Mouse (Mus musculus) cerebellum, adult 2 months (tissue): ENCODE results near the gene Ociad2.

ENCODE experiments used
- CTCF ChIP-seq: fragments of 200-500 bp; IDR thresholded peaks from 2 replicates; pipeline ENCODE4 v1.5.1; 2011; ENCODE audit warnings: low read depth, mild to moderate bottlenecking, control low read depth, low read length, moderate library complexity, borderline replicate concordance; ENCODE audit not compliant: insufficient read depth
- POLR2A ChIP-seq: fragments of 200-500 bp; IDR thresholded peaks from 2 replicates; pipeline ENCODE4 v1.6.1; 2011; ENCODE audit warnings: low read length, control low read depth, borderline replicate concordance; ENCODE audit not compliant: insufficient read depth

DNA sequence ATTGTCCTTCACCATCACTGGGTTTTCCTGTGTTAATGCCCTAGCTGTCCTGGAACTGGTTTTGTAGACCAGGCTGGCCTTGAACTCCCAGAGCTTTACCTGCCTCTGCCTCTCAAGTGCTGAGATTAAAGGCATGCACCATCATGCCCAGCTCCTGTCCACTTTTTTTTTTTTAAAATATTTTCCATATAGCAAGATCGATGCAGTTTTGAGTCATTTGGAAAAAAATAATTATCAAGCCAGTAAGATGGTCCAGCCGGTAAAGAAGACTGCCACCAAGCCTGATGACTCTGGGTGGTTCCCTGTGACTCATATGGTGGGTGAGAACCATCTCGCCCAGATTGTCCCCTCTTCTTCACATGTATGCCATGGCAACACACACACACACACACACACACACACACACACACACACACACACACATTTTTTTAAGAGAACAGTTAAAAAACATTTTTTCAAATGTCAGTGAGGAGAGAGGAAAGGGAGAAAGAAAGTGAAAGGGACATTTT, 55.3 kb downstream of the Ociad2 start:
- TF ChIP-seq CTCF (no peak), POLR2A (no peak)
